Mouse (Mus musculus) forebrain, embryonic 14.5 days (tissue): Measurements from ENCODE around the gene Slc51a. TPM values are rescaled to one million over a fixed set of nuclear protein-coding genes. Genes with fewer than 3 reads are reported as not detected.

Experiments
- ATAC-seq: fragments of 200-750 bp; cut with Nextera tagmentation; 2 replicates; pipeline ENCODE4 v1.8.0; 2017; ENCODE audit warnings: mild to moderate bottlenecking, moderate library complexity
- DNase-seq: peaks from one replicate; pipeline ENCODE4 v3.0.0-alpha.2; 2015; ENCODE audit warnings: low spot score
- H3K27ac ChIP-seq: fragments of 300-500 bp; sonication (generic); 2 replicates; pipeline ENCODE4 v1.5.1; 2014; ENCODE audit warnings: low read depth, mild to moderate bottlenecking, control low read depth, low read length, moderate library complexity
- H3K27me3 ChIP-seq: fragments of 300-500 bp; sonication (generic); replicated peaks from 2 replicates; pipeline ENCODE4 v1.6.1; 2014; ENCODE audit warnings: low read length, control low read depth, mixed read lengths; ENCODE audit not compliant: control insufficient read depth, insufficient read depth
- H3K36me3 ChIP-seq: fragments of 300-500 bp; sonication (generic); 2 replicates; pipeline ENCODE4 v1.6.1; 2014; ENCODE audit warnings: low read length, control low read depth; ENCODE audit not compliant: control insufficient read depth, insufficient read depth
- H3K4me1 ChIP-seq: fragments of 300-500 bp; sonication (generic); 2 replicates; pipeline ENCODE4 v1.6.1; 2014; ENCODE audit warnings: antibody characterized with exemption, low read length, control low read depth; ENCODE audit not compliant: control insufficient read depth, insufficient read depth
- H3K4me2 ChIP-seq: fragments of 300-500 bp; sonication (generic); 2 replicates; pipeline ENCODE4 v1.6.1; 2014; ENCODE audit warnings: mild to moderate bottlenecking, control low read depth, low read length
- H3K4me3 ChIP-seq: fragments of 300-500 bp; sonication (generic); 2 replicates; pipeline ENCODE4 v1.5.1; 2014; ENCODE audit warnings: low read depth, low read length, control low read depth
- H3K9ac ChIP-seq: fragments of 300-500 bp; sonication (generic); 2 replicates; pipeline ENCODE4 v1.6.1; 2014; ENCODE audit warnings: mild to moderate bottlenecking, low read length, control low read depth, moderate library complexity
- H3K9me3 ChIP-seq: fragments of 300-500 bp; sonication (generic); replicated peaks from 2 replicates; pipeline ENCODE4 v1.6.1; 2016; ENCODE audit warnings: low read length, control low read depth, mixed read lengths; ENCODE audit not compliant: control insufficient read depth
- WGBS: fragments of 180-500 bp; shearing (Covaris S2); extraction: QIAGEN DNeasy Blood & Tissue Kit; methylation state at CpG from one replicate; pipeline ENCODE4 v1.1.7; 2014; 5-methylcytosine and 5-hydroxymethylcytosine counted together
- polyA plus RNA-seq: library from polyadenylated mRNA; unstranded; fragments of >200 nt; fragmentation: Nextera tagmentation; extraction: Ambion mirVana; gene quantifications from 2 replicates; pipeline ENCODE4 v1.2.1, GENCODE M21; 2014

Gene Slc51a
- polyA plus RNA-seq, 1 experiment from 2014 or later, result 0.20 TPM

DNA sequence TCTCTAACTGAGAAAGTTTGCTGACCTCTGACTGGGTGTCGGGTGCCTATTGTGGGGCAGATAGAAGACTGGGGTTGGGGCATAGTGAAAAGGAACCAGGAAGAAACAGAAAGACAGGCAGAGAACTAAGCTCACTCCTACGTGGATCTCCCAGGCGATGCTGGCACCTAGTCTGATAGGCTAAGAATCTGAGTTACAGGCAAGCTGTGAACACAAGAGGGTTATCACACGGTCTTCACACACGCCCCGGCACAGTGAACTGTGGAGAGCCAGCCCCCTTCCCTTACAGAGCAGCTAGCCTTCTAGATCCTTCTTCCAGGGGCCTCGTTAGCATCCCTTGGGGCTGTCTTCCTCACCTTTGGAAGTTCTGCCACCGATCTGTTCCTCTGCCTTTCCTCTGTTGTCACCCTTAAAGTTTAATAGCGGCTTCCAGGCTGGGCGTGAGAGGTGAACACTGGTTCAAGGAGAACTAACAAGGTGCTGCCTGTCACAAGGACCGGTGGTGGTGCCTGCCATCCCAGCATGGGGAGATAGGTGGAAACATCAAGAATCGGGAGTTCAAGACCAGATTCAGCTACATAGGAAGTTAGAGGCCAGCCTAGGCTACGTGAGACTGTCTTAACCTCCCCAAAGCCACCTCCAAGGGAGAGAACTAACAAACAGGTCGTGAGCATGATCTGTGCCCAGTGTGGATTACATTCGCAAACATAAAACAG lies 32.1 kb upstream of the Slc51a start:
- H3K27ac ChIP-seq, result no peak overlapping the region
- no peaks in the 10 kb centered on the region for H3K36me3 ChIP-seq
- no peak overlapping the region for H3K9ac ChIP-seq
- 84% methylated on average over 15 of the region's 15 CpGs for WGBS
- no peaks in the 10 kb centered on the region for H3K9me3 ChIP-seq
- DNase-seq (no peak), ATAC-seq (no peak)
- H3K4me2 ChIP-seq, result no peak overlapping the region
- H3K4me1 ChIP-seq, result peaks cover 14% of the 10 kb centered on the region
- no peak overlapping the region for H3K4me3 ChIP-seq
- no peaks in the 10 kb centered on the region for H3K27me3 ChIP-seq

- H3K36me3 ChIP-seq, result no peaks in the 10 kb centered on the region
- H3K27me3 ChIP-seq, result no peaks in the 10 kb centered on the region
- no peak overlapping the region for H3K4me2 ChIP-seq
- no peak for DNase-seq
- H3K9ac ChIP-seq, result no peak overlapping the region
- no peak overlapping the region for H3K4me3 ChIP-seq
- WGBS, result 91% methylated on average over 12 of the region's 12 CpGs
- no peak for ATAC-seq
- H3K9me3 ChIP-seq, result no peaks in the 10 kb centered on the region
- H3K27ac ChIP-seq, result no peak overlapping the region
- H3K4me1 ChIP-seq, result peaks cover 14% of the 10 kb centered on the region
Measured at GRCm38 (mm10) chr16:32517785-32518481, 30.3 kb upstream of the Slc51a start.

- peak; percentile 94 for ATAC-seq
- peaks cover 14% of the 10 kb centered on the region for H3K4me1 ChIP-seq
- 0 out of 2 replicates have a peak overlapping the region, but pooled peaks have one; percentile 1 for H3K4me3 ChIP-seq
- DNase-seq, result peak; percentile 91
- peak overlapping the region; percentile 40 for H3K4me2 ChIP-seq
- peak overlapping the region; percentile 97 for H3K27ac ChIP-seq
- no peaks in the 10 kb centered on the region for H3K36me3 ChIP-seq
- WGBS, result 6% methylated on average over 21 of the region's 21 CpGs
- H3K9ac ChIP-seq, result peak overlapping the region; percentile 50
- no peaks in the 10 kb centered on the region for H3K27me3 ChIP-seq
- H3K9me3 ChIP-seq, result no peaks in the 10 kb centered on the region
Measured at GRCm38 (mm10) chr16:32516006-32516962, 28.6 kb upstream of the Slc51a start.

GRCm38 (mm10) chr16:32513948-32514347 lies 26.3 kb upstream of the Slc51a start:
- peaks cover 14% of the 10 kb centered on the region for H3K4me1 ChIP-seq
- H3K9ac ChIP-seq, result no peak overlapping the region
- H3K9me3 ChIP-seq, result no peaks in the 10 kb centered on the region
- DNase-seq (no peak), ATAC-seq (no peak)
- no peaks in the 10 kb centered on the region for H3K27me3 ChIP-seq
- H3K4me2 ChIP-seq, result no peak overlapping the region
- no peaks in the 10 kb centered on the region for H3K36me3 ChIP-seq
- no peak overlapping the region for H3K27ac ChIP-seq
- 91% methylated on average over 6 of the region's 6 CpGs for WGBS
- no peak overlapping the region for H3K4me3 ChIP-seq

DNA sequence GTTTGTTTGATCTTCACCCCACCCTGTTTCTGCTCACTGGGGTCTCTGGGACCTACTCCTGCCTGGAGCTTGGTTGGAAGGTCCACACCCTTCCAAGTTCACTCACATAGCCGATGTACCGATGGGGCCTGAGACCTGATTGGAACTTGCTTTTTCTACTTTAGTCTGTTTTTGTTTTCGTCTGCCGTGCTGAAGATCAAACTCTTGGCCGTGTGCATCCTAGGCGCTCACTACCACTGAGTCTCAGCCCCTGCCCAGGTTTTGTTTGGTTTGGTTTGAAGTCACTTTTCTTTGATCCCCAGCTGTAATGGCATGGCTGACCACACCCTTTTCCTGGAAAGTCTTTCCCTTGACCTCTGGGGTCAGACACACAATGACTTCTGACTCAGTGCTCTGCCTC lies 25.7 kb upstream of the Slc51a start:
- Histone ChIP-seq H3K9ac (no peak overlapping the region), H3K36me3 (no peaks in the 10 kb centered on the region), H3K27ac (no peak overlapping the region), H3K9me3 (no peaks in the 10 kb centered on the region), H3K4me3 (no peak overlapping the region), H3K4me1 (peaks cover 14% of the 10 kb centered on the region), H3K27me3 (no peaks in the 10 kb centered on the region), H3K4me2 (no peak overlapping the region)
- ATAC-seq (no peak), DNase-seq (no peak)
- 94% methylated on average over 6 of the region's 6 CpGs for WGBS

- no peak overlapping the region for H3K4me2 ChIP-seq
- H3K27me3 ChIP-seq, result no peaks in the 10 kb centered on the region
- H3K4me3 ChIP-seq, result no peak overlapping the region
- no peak overlapping the region for H3K9ac ChIP-seq
- no peaks in the 10 kb centered on the region for H3K9me3 ChIP-seq
- H3K27ac ChIP-seq, result no peak overlapping the region
- ATAC-seq (no peak), DNase-seq (no peak)
- peaks cover 14% of the 10 kb centered on the region for H3K4me1 ChIP-seq
- whole genome bisulfite sequencing, result 84% methylated on average over 3 of the region's 3 CpGs
- H3K36me3 ChIP-seq, result no peaks in the 10 kb centered on the region
Measured at GRCm38 (mm10) chr16:32512921-32513320, 25.2 kb upstream of the Slc51a start.

DNA sequence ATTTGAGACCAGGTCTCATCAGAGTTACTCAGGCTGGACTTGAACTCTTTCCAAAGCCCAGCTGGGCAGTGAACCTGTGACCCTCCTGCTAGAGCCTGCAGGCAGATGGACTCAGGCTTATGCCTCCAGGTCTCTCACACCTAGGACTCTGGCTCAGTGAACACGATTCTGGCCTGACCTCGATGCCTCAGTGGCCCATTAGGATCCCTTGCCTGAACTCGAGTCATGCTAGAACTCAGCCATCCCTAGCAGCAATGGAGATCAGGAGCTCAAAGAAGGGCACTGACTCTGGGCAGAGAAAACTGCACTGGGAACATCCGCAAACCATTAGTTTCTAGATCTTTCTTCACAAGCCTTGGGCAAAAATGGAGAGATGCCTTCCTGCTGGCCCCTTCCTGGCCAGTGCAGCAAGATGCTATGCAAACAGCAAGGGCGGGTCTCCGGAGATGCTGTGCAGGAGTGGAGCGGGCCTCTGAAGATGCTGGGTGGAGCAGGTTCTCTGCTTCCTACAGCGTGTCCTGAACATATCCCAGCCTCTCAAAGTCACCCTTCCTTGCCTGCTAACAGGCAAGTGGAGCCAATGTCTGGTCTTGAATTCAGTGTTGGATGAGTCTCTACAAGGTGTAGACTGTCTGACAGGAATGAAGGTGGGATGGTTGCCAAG lies 24.3 kb upstream of the Slc51a start:
- WGBS, result 87% methylated on average over 8 of the region's 8 CpGs

GRCm38 (mm10) chr16:32511338-32511734 lies 23.7 kb upstream of the Slc51a start:
- Histone ChIP-seq H3K9me3 (no peaks in the 10 kb centered on the region), H3K36me3 (no peaks in the 10 kb centered on the region), H3K27ac (no peak overlapping the region), H3K4me3 (no peak overlapping the region), H3K9ac (no peak overlapping the region), H3K4me2 (no peak overlapping the region), H3K4me1 (peaks cover 10% of the 10 kb centered on the region), H3K27me3 (no peaks in the 10 kb centered on the region)
- 74% methylated on average over 3 of the region's 3 CpGs for WGBS
- ATAC-seq (no peak), DNase-seq (no peak)

More for the DNA sequence above, 24.3 kb upstream of the Slc51a start:
- Histone ChIP-seq H3K4me3 (no peak overlapping the region), H3K9ac (no peak overlapping the region), H3K36me3 (no peaks in the 10 kb centered on the region), H3K27ac (no peak overlapping the region), H3K4me1 (peaks cover 14% of the 10 kb centered on the region), H3K4me2 (no peak overlapping the region), H3K27me3 (no peaks in the 10 kb centered on the region), H3K9me3 (no peaks in the 10 kb centered on the region)
- ATAC-seq (no peak), DNase-seq (no peak)
